Mouse (Mus musculus) mature B cell (primary cell): ENCODE results near the gene Vmn1r57.
"Not testable (repeated sequence)": the region's sequence is repeated elsewhere in the genome, so short reads cannot be mapped to it uniquely, and the experiment has no call there.

Experiments
- in situ Hi-C: fragments of 300-500 bp; cut with MboI; formaldehyde crosslinking; loops from 2 replicates; pipeline ENCODE4 v1.14.3; 2019

The Vmn1r57 gene

GRCm38 (mm10) chr7:5218193-5218592, at the start of gene Vmn1r57:
TSS of gene Vmn1r57 (plus strand) at chr7:5218493.
- in situ Hi-C loops: not testable (repeated sequence)

- in situ Hi-C loops: not testable (repeated sequence)
Observed at GRCm38 (mm10) chr7:5196647-5197046, 21.6 kb upstream of the Vmn1r57 start, which contains the start of gene Vmn1r56. TSS of gene Vmn1r56 (minus strand) at chr7:5196747.

GRCm38 (mm10) chr7:5263051-5263450, 44.8 kb downstream of the Vmn1r57 start:
- in situ Hi-C loops: no loop called here
